Mouse (Mus musculus) T-helper 2 cell (primary cell): ENCODE results near the gene Gpr12.
"Not testable (repeated sequence)": the region's sequence is repeated elsewhere in the genome, so short reads cannot be mapped to it uniquely, and the experiment has no call there.

Source experiments
- in situ Hi-C: fragments of 300-600 bp; cut with MboI, MseI; formaldehyde crosslinking; loops from one replicate; pipeline ENCODE4 v1.15.1; 2025; ENCODE audit warnings: high pct_unique_total_duplicates

The Gpr12 gene

DNA sequence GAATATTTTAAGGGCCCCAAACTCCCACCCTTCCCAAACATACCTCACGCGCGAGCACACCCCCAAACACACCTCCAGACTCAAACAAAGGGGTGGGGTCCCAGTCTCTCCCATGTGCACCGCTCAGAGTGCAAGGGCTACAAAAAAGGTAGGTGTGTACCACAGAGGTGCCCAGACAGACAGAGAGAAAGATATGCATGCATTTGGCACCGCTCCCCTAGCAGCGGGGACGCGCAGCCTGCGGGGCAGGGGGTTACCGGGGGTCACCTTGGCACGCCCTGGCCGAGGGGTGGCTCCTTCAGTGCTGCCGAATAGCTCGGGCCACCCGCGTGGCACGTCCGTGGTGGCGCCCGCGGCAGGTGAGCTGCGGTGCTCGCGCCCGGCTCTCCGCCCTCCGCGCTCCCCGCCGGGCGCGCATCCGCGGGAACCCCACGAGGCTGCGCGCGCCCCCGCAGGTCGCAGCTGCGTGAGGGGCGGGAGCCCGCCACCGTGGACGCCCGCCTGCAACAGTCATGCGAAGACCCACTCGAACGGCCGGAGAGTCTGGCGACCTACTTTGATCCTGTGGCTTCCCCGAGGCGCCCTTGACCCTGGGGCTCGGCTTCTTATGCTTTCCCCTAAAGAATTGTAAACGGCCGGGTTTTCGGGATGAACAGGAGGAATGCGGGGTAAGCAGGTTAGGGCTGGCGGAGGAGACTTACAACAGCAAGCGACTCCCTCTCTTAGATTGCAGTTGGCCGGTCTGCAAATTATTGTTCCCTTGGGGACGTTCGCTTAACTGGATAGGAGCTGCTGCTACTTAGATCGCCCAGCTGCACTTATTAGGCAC, at the start of gene Gpr12:
Gpr12 (minus strand) TSS at position 762 of the 829 bp plus-strand sequence.
- in situ Hi-C loops: no loop called here

DNA sequence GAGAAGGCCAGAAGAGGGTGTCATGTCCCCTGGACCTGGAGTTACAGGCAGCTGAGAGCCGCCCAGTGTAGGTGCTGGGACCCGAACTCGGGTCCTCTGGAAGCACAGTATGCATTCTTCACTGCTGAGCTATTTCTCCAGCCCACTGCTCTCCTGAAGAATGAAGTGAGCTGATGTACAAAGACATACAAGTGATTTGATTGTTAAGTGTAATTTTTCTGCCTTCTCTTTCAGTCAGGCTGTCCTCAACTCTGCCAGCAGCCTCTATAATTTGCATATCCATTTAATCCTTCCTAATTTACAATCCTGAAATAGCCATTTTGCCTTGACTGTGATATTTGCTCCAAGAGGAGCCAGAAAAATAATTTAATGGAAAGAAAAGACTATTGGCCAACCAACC, 46.6 kb upstream of the Gpr12 start:
- in situ Hi-C loops: loop anchor here (10.0 kb wide), 1 partner anchor 1943 kb away; no protein-coding TSS in a partner anchor

DNA sequence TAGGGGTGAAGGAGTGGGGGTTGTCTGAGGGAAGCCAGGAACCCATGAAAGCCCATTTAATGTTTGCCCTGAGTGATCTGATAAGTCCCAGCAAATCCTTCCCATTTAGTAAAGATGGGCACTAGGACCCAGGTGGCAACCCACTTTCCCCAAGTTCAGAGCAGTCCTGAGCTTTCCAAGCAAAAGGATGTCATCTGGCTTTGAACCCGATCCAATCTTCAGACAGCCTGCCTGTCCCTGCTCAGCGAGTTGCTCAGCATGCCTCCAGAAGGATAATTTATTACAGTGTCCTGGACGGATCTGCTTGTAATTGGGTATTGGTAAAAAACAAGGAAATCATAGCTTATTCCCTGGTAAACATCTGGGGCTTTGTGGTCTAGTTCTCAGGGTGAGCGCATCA, 45.9 kb upstream of the Gpr12 start:
- in situ Hi-C loops: loop anchor here (10.0 kb wide), 1 partner anchor 1944 kb away; no protein-coding TSS in a partner anchor

DNA sequence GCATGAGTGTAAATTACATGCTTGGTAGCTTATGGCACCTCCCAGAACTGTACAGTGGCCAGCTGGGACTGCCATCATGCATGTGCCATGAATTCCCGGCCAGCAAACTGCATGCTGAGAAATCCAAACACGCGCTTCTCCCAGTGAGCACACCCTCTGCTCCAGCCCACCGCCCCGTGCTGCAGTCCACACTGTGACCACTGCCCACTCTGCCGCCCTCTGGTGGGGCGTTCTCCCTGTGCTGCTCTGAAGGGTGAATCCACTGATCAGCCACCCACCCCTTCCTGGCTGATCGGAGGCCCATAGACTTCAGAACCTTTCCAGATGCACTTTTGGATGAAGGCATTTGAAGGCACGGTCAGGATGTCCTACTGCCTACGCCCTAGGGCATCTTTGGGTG, 44.6 kb upstream of the Gpr12 start:
- in situ Hi-C loops: loop anchor here (10.0 kb wide), 1 partner anchor 1945 kb away; no protein-coding TSS in a partner anchor

DNA sequence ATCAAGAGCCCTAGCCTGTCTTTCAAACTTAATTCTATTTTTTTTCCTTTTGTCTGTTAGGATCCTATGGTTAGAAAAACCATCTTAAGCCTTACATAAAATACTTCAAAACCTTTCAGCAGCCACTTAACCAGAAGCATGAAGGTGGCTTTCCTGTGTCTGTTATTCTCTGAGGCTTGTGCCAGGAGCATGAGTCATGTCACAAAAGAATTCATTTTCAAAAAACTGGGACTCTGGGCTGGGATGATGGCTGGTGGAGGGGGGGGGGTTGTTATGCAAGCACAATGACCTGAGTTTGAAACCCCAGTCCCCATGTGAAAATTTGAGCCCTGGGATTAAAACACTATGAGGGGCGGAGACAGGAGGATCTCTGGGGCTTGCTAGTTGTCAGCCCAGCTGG, 43.8 kb upstream of the Gpr12 start:
- in situ Hi-C loops: no loop called here

DNA sequence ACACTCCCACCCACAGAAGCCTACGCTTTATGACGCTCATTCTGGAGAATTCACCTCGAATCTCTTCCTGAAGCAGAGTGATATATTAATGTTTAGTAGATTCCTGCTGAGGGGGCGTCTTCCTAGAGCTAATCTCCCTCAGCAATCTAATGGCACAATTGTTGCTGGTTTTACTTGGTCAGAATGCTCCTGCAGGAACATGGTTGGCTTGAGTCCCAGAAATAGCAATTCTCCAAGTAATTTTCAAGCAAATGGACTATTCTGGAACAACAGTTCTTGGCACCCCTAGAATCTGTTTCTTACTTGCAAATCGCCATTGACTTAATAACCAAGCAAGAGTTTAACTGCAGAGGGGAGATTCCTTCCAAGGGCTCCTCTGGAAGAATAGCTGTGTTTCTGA, 42.9 kb upstream of the Gpr12 start:
- in situ Hi-C loops: no loop called here

DNA sequence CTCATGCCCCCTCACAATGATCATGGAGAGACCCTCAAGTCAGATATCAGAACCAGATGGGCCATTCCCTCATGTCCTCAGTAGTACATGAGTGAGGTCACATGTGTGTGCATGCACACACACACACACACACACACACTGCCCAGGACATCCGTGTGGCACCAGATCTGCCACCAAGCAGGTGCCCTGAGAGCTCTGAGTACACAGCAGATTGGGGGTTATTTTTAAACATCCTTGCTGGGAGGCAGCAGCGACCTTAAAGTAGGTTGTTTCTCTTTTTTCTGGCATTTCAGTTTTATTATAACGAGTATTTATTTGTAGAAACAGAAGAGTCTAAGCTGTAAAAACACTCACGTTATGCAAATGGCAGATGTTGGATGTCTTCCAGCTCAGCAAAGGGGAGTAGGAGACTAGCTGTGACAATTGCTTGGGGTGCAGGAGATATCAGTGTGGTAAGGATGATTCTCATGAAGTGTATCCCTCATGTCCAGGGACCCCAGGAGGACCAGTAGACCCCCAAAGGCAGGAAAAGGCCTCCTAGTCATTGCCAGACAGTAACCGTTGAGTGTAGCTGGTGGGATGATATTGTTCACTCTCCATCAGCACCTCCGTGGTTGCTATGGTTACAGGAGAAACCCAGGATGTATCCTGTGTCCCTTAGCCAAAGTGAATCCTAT, 40.7 kb upstream of the Gpr12 start:
- in situ Hi-C loops: no loop called here

DNA sequence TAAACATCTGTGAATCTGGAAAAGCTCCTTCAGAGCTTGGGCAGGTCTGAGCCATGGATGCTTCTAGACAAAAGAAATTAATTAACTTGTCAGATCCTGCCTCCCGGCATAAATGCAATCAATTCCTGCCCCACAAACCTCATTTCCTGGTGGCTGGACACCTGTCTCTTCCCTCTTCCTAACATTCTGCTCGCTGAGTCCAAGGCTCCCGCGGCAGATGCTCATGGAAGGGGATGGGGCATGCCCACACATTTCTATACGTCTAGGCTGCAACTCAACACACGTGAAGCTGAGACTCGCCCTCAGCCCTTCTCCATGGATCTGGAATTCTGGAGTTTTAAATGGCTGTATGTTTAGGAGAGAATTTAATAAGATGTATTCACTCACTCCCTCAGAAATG, 26.8 kb upstream of the Gpr12 start:
- in situ Hi-C loops: no loop called here

DNA sequence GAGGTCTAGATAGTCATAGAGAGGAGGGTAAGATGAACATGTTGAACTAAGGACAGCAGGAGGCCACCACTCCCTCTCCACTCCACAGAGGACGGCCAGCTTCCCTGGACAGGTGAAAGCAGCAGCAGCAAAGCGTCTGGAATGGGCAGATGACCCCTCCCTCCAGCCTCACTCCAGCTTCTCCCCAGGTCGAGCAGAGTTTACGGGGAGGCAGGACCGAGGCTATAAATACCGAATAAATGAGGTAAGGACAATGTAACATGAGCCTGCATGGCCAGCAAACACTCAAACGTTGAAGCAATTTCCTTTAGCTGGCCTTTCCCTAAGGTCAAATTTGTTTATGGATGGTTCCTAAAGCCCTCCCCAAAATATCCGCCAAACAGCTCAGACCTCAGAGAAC, 26.0 kb upstream of the Gpr12 start:
- in situ Hi-C loops: no loop called here

DNA sequence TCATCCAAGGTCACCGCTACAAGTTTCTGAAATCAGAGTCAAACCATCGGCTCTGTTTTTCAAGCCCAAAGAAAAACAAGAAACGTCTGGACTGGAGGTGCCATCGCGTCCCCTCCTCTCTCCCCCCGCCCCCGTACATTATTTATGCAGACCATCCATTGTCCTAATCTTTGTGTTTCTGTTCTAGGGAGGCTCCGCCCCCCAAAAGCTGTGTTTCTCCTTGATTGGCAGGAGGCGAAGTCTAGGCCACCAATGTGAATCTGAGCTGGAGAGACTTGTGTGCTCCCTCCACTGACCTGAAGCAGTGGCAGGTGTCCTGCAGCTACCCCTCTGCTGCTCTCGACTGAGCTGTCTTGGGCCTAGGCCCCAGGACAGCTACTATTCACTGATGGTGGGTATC, 24.6 kb upstream of the Gpr12 start:
- in situ Hi-C loops: no loop called here

DNA sequence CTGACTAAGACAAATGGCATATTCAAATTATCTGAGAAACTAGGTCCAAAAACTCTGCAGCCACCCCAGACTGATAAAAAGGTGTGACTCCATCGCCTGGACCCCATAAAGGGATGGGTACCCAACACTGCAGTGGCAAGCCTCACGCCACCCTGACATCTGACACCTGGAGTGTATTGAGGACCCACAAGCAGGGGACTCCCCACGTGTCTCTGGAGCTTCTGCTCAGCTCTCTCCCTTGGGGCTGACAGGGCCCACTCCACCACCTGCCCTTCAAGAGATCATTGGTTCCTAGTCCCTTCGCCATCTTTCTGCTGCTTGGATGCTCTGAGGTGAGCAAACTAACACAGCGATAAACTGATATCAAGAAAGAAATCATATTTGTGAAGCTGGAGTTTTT, 22.8 kb upstream of the Gpr12 start:
- in situ Hi-C loops: no loop called here

DNA sequence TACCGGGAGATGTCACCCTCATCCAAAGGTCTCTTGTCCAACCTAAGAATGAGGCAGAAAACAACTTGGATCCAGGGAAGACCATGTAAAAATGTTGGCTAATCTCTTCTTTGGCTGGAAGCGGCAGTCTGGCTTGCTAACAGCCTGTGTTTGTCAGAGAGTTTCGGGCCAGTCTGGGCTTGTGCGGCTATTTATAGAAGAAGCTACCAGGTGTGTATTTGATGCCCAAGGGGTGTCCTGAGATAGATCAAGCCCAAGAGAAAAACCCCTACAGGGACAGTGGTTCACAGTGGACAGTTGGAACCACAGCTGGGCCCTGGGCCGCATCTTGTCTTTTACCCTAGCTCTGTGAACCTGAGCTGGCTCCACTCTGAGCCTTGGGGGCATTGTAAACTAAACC, 21.9 kb upstream of the Gpr12 start:
- in situ Hi-C loops: no loop called here

DNA sequence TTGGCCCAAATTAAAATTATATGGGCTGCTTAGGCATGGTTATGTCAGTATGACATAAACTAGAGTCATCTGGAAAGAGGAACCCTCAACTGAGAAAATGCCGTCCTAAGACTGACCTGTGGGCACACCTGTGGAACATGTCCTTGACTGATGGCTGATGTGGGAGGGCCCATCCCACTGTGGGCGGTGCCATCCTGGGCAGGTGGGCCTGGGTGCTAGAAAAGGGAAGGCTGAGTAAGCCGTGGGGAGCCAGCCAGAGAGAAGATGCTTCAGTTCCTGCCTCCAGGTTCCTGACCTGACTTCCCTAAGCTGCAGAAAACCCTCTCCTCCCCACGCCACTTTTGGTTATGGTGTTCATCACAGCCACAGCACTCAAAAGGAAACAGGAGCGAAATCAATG, 21.2 kb upstream of the Gpr12 start:
- in situ Hi-C loops: no loop called here

DNA sequence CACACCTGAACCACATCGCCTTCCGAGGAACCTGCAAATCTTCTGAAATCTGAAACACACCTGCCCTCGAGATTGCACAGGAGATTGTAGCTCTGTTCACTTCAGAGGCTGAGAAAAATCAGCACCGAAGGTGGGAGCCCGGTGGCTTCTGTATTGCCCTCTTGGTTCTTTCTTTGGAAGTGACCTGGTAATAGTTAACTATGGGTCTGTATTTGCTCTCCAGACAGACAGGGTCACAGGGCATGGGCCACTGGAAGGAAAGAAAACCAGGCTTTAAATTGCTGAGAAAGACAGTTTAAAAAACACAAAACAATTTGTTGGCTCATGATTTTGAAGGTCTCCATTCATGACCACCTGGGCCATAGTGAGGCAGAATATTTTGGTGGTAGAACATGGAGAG, 14.9 kb upstream of the Gpr12 start:
- in situ Hi-C loops: no loop called here

DNA sequence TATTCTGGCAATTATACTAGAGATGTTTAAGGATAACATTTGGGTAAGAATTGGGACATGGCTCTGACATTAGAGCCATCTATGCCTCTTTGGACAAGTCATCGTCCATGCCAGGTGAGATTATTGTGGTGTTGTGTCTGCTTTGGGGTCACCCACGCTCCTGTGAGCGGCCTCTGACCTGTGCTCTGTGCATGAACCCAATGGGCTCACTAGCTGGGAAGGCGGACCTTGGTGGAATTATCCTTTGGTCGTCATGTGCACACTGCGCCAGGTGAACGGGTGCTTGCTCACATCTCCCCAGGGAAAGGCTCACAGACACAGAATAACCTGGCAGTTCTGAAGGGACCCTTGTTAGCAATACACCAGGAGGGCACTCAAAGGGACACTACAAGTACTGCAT, 14.2 kb upstream of the Gpr12 start:
- in situ Hi-C loops: not testable (repeated sequence)

DNA sequence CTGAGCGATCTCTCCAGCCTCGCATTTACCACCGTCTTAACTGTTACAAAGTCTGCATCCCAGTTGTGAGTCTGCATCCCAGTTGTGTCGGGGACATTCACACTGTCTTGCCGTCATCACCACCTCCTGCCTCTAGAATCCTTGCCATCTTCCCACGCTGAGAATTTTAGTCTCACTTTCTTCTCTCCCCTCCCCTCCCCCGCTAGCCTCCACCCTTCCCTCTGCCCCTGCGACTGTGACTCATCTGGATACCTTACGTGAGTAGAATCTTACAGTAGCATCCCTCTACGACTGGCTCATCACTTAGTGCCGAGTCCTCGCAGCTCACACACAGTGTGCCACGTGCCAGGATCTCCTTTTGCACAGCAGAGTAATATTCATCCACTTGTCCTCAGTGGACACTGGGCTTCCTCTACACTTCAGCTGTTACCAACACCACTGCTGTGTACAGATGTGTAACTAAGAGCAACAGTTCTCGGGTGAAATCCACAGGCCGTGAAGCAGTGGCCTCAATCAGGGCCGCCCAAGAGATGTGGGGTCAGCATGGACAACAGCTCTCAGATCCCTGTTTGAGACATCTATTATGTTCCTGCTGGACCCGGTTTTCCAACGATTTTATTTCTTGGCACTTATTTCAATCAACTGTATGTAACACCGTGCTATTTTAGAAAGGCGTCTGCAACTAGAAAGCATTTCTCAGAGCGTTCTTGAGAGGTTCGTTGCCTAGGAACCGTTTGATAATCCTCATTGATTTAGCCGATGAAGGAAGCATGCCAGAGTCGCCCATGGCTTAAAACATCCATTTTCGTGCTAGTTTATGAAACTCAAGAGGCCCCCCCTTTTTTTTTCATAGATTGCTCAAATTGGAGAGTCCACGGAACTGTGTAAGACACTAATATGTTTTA, 13.4 kb upstream of the Gpr12 start:
- in situ Hi-C loops: no loop called here

DNA sequence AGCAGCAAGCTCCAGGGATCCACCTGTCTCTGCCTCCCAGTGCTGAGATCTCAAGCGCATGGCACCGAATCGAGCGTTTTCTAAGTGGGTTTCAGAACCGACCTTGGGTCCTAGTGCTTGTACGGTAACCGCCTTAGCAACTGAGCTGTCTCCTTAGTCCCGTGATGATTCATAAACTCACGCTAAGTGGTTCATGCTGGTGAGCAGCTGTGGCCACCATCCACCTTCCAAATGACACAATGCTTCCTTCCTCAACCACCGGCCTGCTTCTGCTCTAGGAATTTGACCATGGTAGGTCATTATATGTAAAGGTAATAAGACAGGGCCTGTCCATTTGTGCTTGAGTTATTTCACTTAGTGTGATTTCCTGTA, 12.4 kb upstream of the Gpr12 start:
- in situ Hi-C loops: no loop called here

DNA sequence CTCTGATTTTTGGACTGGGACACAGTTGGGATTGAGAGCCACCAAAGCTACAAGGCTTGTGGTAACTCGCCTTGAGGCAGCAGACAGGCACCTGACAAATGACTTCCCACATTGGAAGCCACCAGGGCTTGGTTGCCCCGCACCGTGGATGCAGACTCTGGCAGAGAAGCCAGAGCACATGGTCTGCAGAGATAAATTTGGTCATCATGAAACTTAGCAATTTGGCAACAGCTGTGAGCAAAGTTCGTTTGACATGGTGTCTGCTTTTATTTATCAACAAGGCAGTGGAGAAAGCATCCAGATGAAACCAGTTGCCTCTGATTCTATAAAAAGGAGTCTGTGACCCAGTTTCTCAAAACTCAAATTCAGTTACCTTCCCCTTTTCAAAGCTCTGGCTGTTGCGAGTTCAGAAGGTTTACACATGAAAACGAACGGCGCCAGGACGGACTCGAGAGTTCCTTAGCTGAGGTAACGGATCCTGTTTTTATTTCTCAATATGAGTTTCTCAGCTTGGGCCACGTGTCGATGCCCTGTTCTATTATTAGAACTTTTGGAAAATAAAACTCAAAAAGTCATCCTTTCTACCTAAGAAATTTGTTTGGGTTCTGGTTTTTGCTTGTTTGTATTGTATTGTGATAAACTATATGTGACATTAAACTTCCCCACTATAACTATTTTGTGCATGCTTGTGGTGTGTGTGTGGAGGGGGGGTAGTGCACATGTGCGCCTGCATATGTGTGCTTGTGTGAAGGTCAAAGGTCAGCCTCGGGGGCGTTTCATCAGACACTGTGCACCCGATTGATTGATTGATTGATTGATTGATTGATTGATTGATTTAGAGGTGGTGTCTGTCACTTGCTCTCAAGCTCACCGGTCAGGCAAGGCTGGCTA, 11.8 kb upstream of the Gpr12 start:
- in situ Hi-C loops: no loop called here

DNA sequence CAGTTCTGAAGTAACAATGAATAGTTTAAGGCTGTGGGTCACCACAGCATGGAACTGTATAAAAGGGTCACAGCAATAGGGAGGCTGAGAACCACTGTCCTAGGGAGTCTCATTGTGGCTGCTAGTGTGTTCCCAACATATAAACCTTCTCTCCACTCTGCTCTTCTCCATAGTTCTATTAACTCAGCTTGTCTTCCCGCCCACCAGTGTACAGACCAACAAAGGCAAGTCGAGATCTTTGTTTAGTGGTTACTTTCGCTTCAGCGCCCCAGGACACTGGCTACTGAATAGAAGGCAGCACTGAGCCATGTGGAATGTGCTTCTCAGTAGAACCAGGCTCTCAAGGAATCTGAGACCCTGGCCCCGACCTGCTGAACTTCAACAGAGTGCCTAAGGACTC, 7.5 kb upstream of the Gpr12 start:
- in situ Hi-C loops: no loop called here

DNA sequence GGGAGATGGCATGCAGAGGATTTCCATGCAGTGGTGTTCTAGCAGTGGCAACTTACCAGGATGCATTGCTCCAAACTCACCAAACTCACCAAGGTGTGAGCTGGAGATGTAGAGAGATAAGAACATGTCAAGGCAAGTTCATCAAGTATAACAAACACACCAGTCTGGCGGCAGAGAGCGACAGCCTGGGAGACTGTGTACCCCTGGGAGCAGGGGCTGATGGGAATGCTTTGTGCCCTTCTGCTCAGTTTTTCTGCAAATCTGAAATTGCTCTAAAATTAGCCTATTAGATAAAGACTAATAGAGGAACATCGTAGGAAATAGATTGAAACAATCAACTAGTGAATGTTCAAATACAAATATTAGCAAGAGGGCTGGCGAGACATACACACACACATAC, 6.6 kb upstream of the Gpr12 start:
- in situ Hi-C loops: no loop called here

DNA sequence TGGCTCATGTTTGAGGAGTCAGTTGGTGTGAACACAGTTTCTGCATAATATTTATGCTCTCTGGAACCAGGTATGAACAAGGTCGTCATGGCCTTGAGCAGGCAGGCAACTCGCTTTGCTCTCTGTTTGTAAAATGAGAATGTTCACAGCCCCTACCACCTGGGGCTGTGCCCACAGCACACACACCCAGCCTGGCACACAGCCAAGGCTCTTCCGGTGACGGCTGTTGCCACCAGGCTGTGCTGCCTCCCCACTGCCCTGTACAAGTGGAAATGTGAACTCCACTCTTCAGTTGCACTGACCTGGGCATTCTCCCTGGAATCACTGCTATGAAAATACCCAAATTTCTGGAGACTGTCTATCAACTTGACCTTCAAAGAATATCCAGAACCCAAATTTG, 5.9 kb upstream of the Gpr12 start:
- in situ Hi-C loops: no loop called here
